Mouse (Mus musculus) forebrain, embryonic 16.5 days (tissue): ENCODE data around the gene Dennd6a. TPM values are rescaled to one million over a fixed set of nuclear protein-coding genes. Genes with fewer than 3 reads are reported as not detected.

Source experiments
- ATAC-seq: fragments of 200-750 bp; cut with Nextera tagmentation; 2 replicates; pipeline ENCODE4 v1.8.0; 2017; ENCODE audit warnings: mild to moderate bottlenecking, moderate library complexity
- H3K27ac ChIP-seq: fragments of 300-500 bp; sonication (generic); 2 replicates; pipeline ENCODE4 v1.5.1; 2014; ENCODE audit warnings: low read length, control low read depth
- H3K27me3 ChIP-seq: fragments of 300-500 bp; sonication (generic); replicated peaks from 2 replicates; pipeline ENCODE4 v1.6.1; 2014; ENCODE audit warnings: low read length; ENCODE audit not compliant: control insufficient read depth, insufficient read depth
- H3K36me3 ChIP-seq: fragments of 300-500 bp; sonication (generic); 2 replicates; pipeline ENCODE4 v1.6.1; 2014; ENCODE audit not compliant: control insufficient read depth, insufficient read depth
- H3K4me1 ChIP-seq: fragments of 300-500 bp; sonication (generic); replicated peaks from 2 replicates; pipeline ENCODE4 v1.6.1; 2014; ENCODE audit warnings: low read length; ENCODE audit not compliant: control insufficient read depth, insufficient read depth
- H3K4me2 ChIP-seq: fragments of 300-500 bp; sonication (generic); 2 replicates; pipeline ENCODE4 v1.6.1; 2014; ENCODE audit warnings: mild to moderate bottlenecking, low read length, control low read depth
- H3K4me3 ChIP-seq: fragments of 300-500 bp; sonication (generic); replicated peaks from 2 replicates; pipeline ENCODE4 v1.5.1; 2014; ENCODE audit warnings: mild to moderate bottlenecking, low read length, control low read depth
- H3K9ac ChIP-seq: fragments of 300-500 bp; sonication (generic); replicated peaks from 2 replicates; pipeline ENCODE4 v1.6.1; 2014; ENCODE audit warnings: low read depth, low read length, control low read depth
- H3K9me3 ChIP-seq: fragments of 300-500 bp; sonication (generic); 2 replicates; pipeline ENCODE4 v1.6.1; 2016; ENCODE audit warnings: low read length; ENCODE audit not compliant: control insufficient read depth
- WGBS: fragments of 180-500 bp; shearing (Covaris S2); extraction: QIAGEN DNeasy Blood & Tissue Kit; methylation state at CpG from one replicate; pipeline ENCODE4 v1.1.7; 2014; 5-methylcytosine and 5-hydroxymethylcytosine counted together
- polyA plus RNA-seq: library from polyadenylated mRNA; unstranded; fragments of >200 nt; fragmentation: Nextera tagmentation; extraction: Ambion mirVana; gene quantifications from 2 replicates; pipeline ENCODE4 v1.2.1, GENCODE M21; 2015

The Dennd6a gene
- polyA plus RNA-seq, 1 experiment from 2014 or later = 21.1 TPM

- peak within 1 kb of the TSS; percentile 83 for H3K27ac ChIP-seq
- peak within 1 kb of the TSS; percentile 89 for H3K4me3 ChIP-seq
- peaks cover 25% of the 10 kb centered on the region for H3K4me1 ChIP-seq
- H3K9me3 ChIP-seq = no peaks in the 10 kb centered on the region
- no peaks in the 10 kb centered on the region for H3K27me3 ChIP-seq
- no peaks in the 10 kb centered on the region for H3K36me3 ChIP-seq
- 14% methylated on average over 31 of the region's 33 CpGs for WGBS
- H3K9ac ChIP-seq = peak within 1 kb of the TSS; percentile 84
- peak within 1 kb of the TSS; percentile 62 for H3K4me2 ChIP-seq
- ATAC-seq = peak; percentile 97
Measured at GRCm38 (mm10) chr14:26534757-26535479, 38.7 kb upstream of the Dennd6a start, which contains the start of gene Slmap. TSS of gene Slmap (minus strand) at chr14:26534931.

GRCm38 (mm10) chr14:26539241-26539640 lies 34.4 kb upstream of the Dennd6a start:
- Histone ChIP-seq H3K9ac (no peak overlapping the region), H3K36me3 (no peaks in the 10 kb centered on the region), H3K27me3 (no peaks in the 10 kb centered on the region), H3K4me2 (no peak overlapping the region), H3K4me3 (no peak overlapping the region), H3K9me3 (no peaks in the 10 kb centered on the region), H3K4me1 (no peaks in the 10 kb centered on the region), H3K27ac (no peak overlapping the region)
- no peak for ATAC-seq
- 84% methylated on average over 4 of the region's 4 CpGs for WGBS

- Histone ChIP-seq H3K36me3 (no peaks in the 10 kb centered on the region), H3K4me3 (no peak overlapping the region), H3K4me2 (no peak overlapping the region), H3K27ac (no peak overlapping the region), H3K4me1 (no peaks in the 10 kb centered on the region), H3K27me3 (no peaks in the 10 kb centered on the region), H3K9me3 (no peaks in the 10 kb centered on the region), H3K9ac (no peak overlapping the region)
- WGBS = 71% methylated on average over 1 of the region's 1 CpGs
- ATAC-seq = no peak
Measured at GRCm38 (mm10) chr14:26540577-26540976, 33.1 kb upstream of the Dennd6a start.

GRCm38 (mm10) chr14:26542136-26542535 lies 31.5 kb upstream of the Dennd6a start:
- H3K4me3 ChIP-seq = no peak overlapping the region
- no peak overlapping the region for H3K27ac ChIP-seq
- no peaks in the 10 kb centered on the region for H3K4me1 ChIP-seq
- no peaks in the 10 kb centered on the region for H3K9me3 ChIP-seq
- no peaks in the 10 kb centered on the region for H3K36me3 ChIP-seq
- ATAC-seq = no peak
- no peak overlapping the region for H3K4me2 ChIP-seq
- no peaks in the 10 kb centered on the region for H3K27me3 ChIP-seq
- no peak overlapping the region for H3K9ac ChIP-seq
- WGBS = 96% methylated on average over 1 of the region's 1 CpGs

- no peak overlapping the region for H3K27ac ChIP-seq
- 81% methylated on average over 10 of the region's 10 CpGs for WGBS
- no peak for ATAC-seq
- H3K4me3 ChIP-seq = no peak overlapping the region
- no peaks in the 10 kb centered on the region for H3K4me1 ChIP-seq
- no peaks in the 10 kb centered on the region for H3K36me3 ChIP-seq
- H3K9me3 ChIP-seq = no peaks in the 10 kb centered on the region
- H3K9ac ChIP-seq = no peak overlapping the region
- H3K4me2 ChIP-seq = no peak overlapping the region
- no peaks in the 10 kb centered on the region for H3K27me3 ChIP-seq
Measured at GRCm38 (mm10) chr14:26547516-26548488, 25.9 kb upstream of the Dennd6a start.

GRCm38 (mm10) chr14:26550712-26551111 lies 22.9 kb upstream of the Dennd6a start:
- no peak overlapping the region for H3K9ac ChIP-seq
- WGBS = 90% methylated on average over 8 of the region's 8 CpGs
- H3K36me3 ChIP-seq = no peaks in the 10 kb centered on the region
- no peak overlapping the region for H3K4me2 ChIP-seq
- H3K4me3 ChIP-seq = no peak overlapping the region
- H3K27ac ChIP-seq = no peak overlapping the region
- no peaks in the 10 kb centered on the region for H3K9me3 ChIP-seq
- no peaks in the 10 kb centered on the region for H3K4me1 ChIP-seq
- no peaks in the 10 kb centered on the region for H3K27me3 ChIP-seq
- ATAC-seq = no peak

- no peak for ATAC-seq
Measured at GRCm38 (mm10) chr14:26552441-26552840, 21.2 kb upstream of the Dennd6a start.

GRCm38 (mm10) chr14:26552853-26553252 lies 20.8 kb upstream of the Dennd6a start:
- Histone ChIP-seq H3K27ac (no peak overlapping the region), H3K36me3 (no peaks in the 10 kb centered on the region), H3K4me1 (no peaks in the 10 kb centered on the region), H3K9ac (no peak overlapping the region), H3K4me3 (no peak overlapping the region), H3K9me3 (no peaks in the 10 kb centered on the region), H3K4me2 (no peak overlapping the region), H3K27me3 (no peaks in the 10 kb centered on the region)
- WGBS = 80% methylated on average over 3 of the region's 3 CpGs
- ATAC-seq = no peak

More at GRCm38 (mm10) chr14:26552441-26552840, 21.2 kb upstream of the Dennd6a start:
- H3K27ac ChIP-seq = no peak overlapping the region
- H3K4me1 ChIP-seq = no peaks in the 10 kb centered on the region
- 83% methylated on average over 2 of the region's 2 CpGs for WGBS
- H3K36me3 ChIP-seq = no peaks in the 10 kb centered on the region
- H3K27me3 ChIP-seq = no peaks in the 10 kb centered on the region
- H3K9me3 ChIP-seq = no peaks in the 10 kb centered on the region
- no peak overlapping the region for H3K4me2 ChIP-seq
- no peak overlapping the region for H3K9ac ChIP-seq
- H3K4me3 ChIP-seq = no peak overlapping the region

- no peak for ATAC-seq
- Histone ChIP-seq H3K4me3 (no peak overlapping the region), H3K9ac (no peak overlapping the region), H3K27ac (no peak overlapping the region), H3K36me3 (no peaks in the 10 kb centered on the region), H3K27me3 (no peaks in the 10 kb centered on the region), H3K9me3 (no peaks in the 10 kb centered on the region), H3K4me2 (no peak overlapping the region), H3K4me1 (no peaks in the 10 kb centered on the region)
- 61% methylated on average over 1 of the region's 1 CpGs for WGBS
Measured at GRCm38 (mm10) chr14:26557581-26557980, 16.1 kb upstream of the Dennd6a start.
